Mouse (Mus musculus) liver, embryonic 15.5 days (tissue): Measurements from ENCODE around the gene Notch3. TPM values are rescaled to one million over a fixed set of nuclear protein-coding genes. Genes with fewer than 3 reads are reported as not detected.
"Not testable (repeated sequence)": the region's sequence is repeated elsewhere in the genome, so short reads cannot be mapped to it uniquely, and the experiment has no call there.

Experiments used
- ATAC-seq: fragments of 200-750 bp; cut with Nextera tagmentation; 2 replicates; pipeline ENCODE4 v1.8.0; 2017; ENCODE audit warnings: moderate number of reproducible peaks, mild to moderate bottlenecking, moderate library complexity; ENCODE audit not compliant: insufficient read depth
- H3K27ac ChIP-seq: fragments of 300-500 bp; sonication (generic); replicated peaks from 2 replicates; pipeline ENCODE4 v1.5.1; 2015; ENCODE audit warnings: mild to moderate bottlenecking, inconsistent platforms
- H3K27me3 ChIP-seq: fragments of 300-500 bp; sonication (generic); 2 replicates; pipeline ENCODE4 v1.6.1; 2015; ENCODE audit warnings: mild to moderate bottlenecking, inconsistent platforms
- H3K36me3 ChIP-seq: fragments of 300-500 bp; sonication (generic); replicated peaks from 2 replicates; pipeline ENCODE4 v1.6.1; 2015; ENCODE audit warnings: moderate library complexity, mild to moderate bottlenecking, inconsistent platforms
- H3K4me1 ChIP-seq: fragments of 300-500 bp; sonication (generic); replicated peaks from 2 replicates; pipeline ENCODE4 v1.6.1; 2015; ENCODE audit warnings: inconsistent platforms
- H3K4me2 ChIP-seq: fragments of 300-500 bp; sonication (generic); 2 replicates; pipeline ENCODE4 v1.6.1; 2015; ENCODE audit warnings: moderate library complexity, mild to moderate bottlenecking, inconsistent platforms
- H3K4me3 ChIP-seq: fragments of 300-500 bp; sonication (generic); replicated peaks from 2 replicates; pipeline ENCODE4 v1.5.1; 2015; ENCODE audit warnings: mild to moderate bottlenecking, inconsistent platforms
- H3K9ac ChIP-seq: fragments of 300-500 bp; sonication (generic); 2 replicates; pipeline ENCODE4 v1.6.1; 2015; ENCODE audit warnings: moderate library complexity, mild to moderate bottlenecking, inconsistent platforms
- H3K9me3 ChIP-seq: fragments of 300-500 bp; sonication (generic); replicated peaks from 2 replicates; pipeline ENCODE4 v1.6.1; 2016; ENCODE audit warnings: inconsistent platforms
- WGBS: fragments of 180-500 bp; shearing (Covaris S2); methylation state at CpG from one replicate; pipeline ENCODE4 v1.1.7; 2015; ENCODE audit warnings: mixed read lengths; ENCODE audit not compliant: insufficient replicate concordance; 5-methylcytosine and 5-hydroxymethylcytosine counted together
- polyA plus RNA-seq: library from polyadenylated mRNA; unstranded; fragments of >200 nt; fragmentation: Nextera tagmentation; extraction: Ambion mirVana; gene quantifications from 2 replicates; pipeline ENCODE4 v1.2.1, GENCODE M21; 2015

The Notch3 gene
- polyA plus RNA-seq, 1 experiment from 2014 or later: 0.50 TPM

GRCm38 (mm10) chr17:32132087-32132486, 34.6 kb downstream of the Notch3 start:
- no peaks in the 10 kb centered on the region for H3K36me3 ChIP-seq
- H3K27me3 ChIP-seq: no peaks in the 10 kb centered on the region
- ATAC-seq: no peak
- H3K4me1 ChIP-seq: no peaks in the 10 kb centered on the region
- 81% methylated on average over 11 of the region's 11 CpGs for WGBS
- H3K9ac ChIP-seq: no peak overlapping the region
- H3K4me2 ChIP-seq: no peak overlapping the region
- H3K4me3 ChIP-seq: no peak overlapping the region
- no peaks in the 10 kb centered on the region for H3K9me3 ChIP-seq
- no peak overlapping the region for H3K27ac ChIP-seq

- H3K4me2 ChIP-seq: no peak overlapping the region
- no peaks in the 10 kb centered on the region for H3K9me3 ChIP-seq
- H3K4me3 ChIP-seq: no peak overlapping the region
- no peak overlapping the region for H3K9ac ChIP-seq
- no peak overlapping the region for H3K27ac ChIP-seq
- WGBS: 80% methylated on average over 9 of the region's 9 CpGs
- H3K36me3 ChIP-seq: no peaks in the 10 kb centered on the region
- no peak for ATAC-seq
- no peaks in the 10 kb centered on the region for H3K27me3 ChIP-seq
- no peaks in the 10 kb centered on the region for H3K4me1 ChIP-seq
Observed at GRCm38 (mm10) chr17:32130506-32130905, 36.1 kb downstream of the Notch3 start.

- Histone ChIP-seq H3K27me3 (no peaks in the 10 kb centered on the region), H3K4me1 (peaks cover 7% of the 10 kb centered on the region), H3K4me3 (no peak overlapping the region), H3K4me2 (no peak overlapping the region), H3K9ac (no peak overlapping the region), H3K9me3 (no peaks in the 10 kb centered on the region), H3K36me3 (no peaks in the 10 kb centered on the region), H3K27ac (no peak overlapping the region)
- 78% methylated on average over 2 of the region's 2 CpGs for WGBS
- no peak for ATAC-seq
Observed at GRCm38 (mm10) chr17:32127195-32127594, 39.5 kb downstream of the Notch3 start.

GRCm38 (mm10) chr17:32125407-32125806, 41.2 kb downstream of the Notch3 start:
- Histone ChIP-seq H3K27ac (no peak overlapping the region), H3K9me3 (no peaks in the 10 kb centered on the region), H3K4me2 (no peak overlapping the region), H3K9ac (no peak overlapping the region), H3K4me1 (peaks cover 25% of the 10 kb centered on the region), H3K27me3 (no peaks in the 10 kb centered on the region), H3K4me3 (no peak overlapping the region), H3K36me3 (no peaks in the 10 kb centered on the region)
- WGBS: 68% methylated on average over 3 of the region's 3 CpGs
- ATAC-seq: no peak

GRCm38 (mm10) chr17:32123545-32123944, 43.1 kb downstream of the Notch3 start:
- Histone ChIP-seq H3K27ac (no peak overlapping the region), H3K9me3 (no peaks in the 10 kb centered on the region), H3K4me2 (no peak overlapping the region), H3K4me1 (peaks cover 36% of the 10 kb centered on the region), H3K4me3 (no peak overlapping the region), H3K27me3 (no peaks in the 10 kb centered on the region), H3K9ac (no peak overlapping the region), H3K36me3 (no peaks in the 10 kb centered on the region)
- 47% methylated on average over 4 of the region's 4 CpGs for WGBS
- ATAC-seq: no peak

- no peaks in the 10 kb centered on the region for H3K27me3 ChIP-seq
- no peak overlapping the region for H3K4me3 ChIP-seq
- 63% methylated on average over 14 of the region's 14 CpGs for WGBS
- H3K36me3 ChIP-seq: no peaks in the 10 kb centered on the region
- no peak overlapping the region for H3K27ac ChIP-seq
- H3K4me2 ChIP-seq: no peak overlapping the region
- no peaks in the 10 kb centered on the region for H3K9me3 ChIP-seq
- ATAC-seq: no peak
- no peak overlapping the region for H3K9ac ChIP-seq
- H3K4me1 ChIP-seq: peaks cover 45% of the 10 kb centered on the region
Observed at GRCm38 (mm10) chr17:32122587-32122970, 44.1 kb downstream of the Notch3 start.

- Histone ChIP-seq H3K27me3 (no peaks in the 10 kb centered on the region), H3K9me3 (no peaks in the 10 kb centered on the region), H3K36me3 (no peaks in the 10 kb centered on the region), H3K9ac (no peak overlapping the region), H3K4me1 (peaks cover 51% of the 10 kb centered on the region), H3K4me3 (no peak overlapping the region), H3K27ac (no peak overlapping the region), H3K4me2 (peak overlapping the region; percentile 23; the same call in 1 of the 2 replicates)
- WGBS: 36% methylated on average over 19 of the region's 19 CpGs
- ATAC-seq: no peak
Observed at GRCm38 (mm10) chr17:32121833-32122586, 44.6 kb downstream of the Notch3 start.

- Histone ChIP-seq H3K4me1 (peaks cover 62% of the 10 kb centered on the region), H3K4me2 (no peak overlapping the region), H3K36me3 (no peaks in the 10 kb centered on the region), H3K27me3 (no peaks in the 10 kb centered on the region), H3K9ac (no peak overlapping the region), H3K4me3 (no peak overlapping the region), H3K27ac (0 out of 2 replicates have a peak overlapping the region, but pooled peaks have one; percentile 14), H3K9me3 (no peaks in the 10 kb centered on the region)
- ATAC-seq: no peak
- WGBS: 60% methylated on average over 9 of the region's 9 CpGs
Observed at GRCm38 (mm10) chr17:32120771-32121532, 45.7 kb downstream of the Notch3 start.

- Histone ChIP-seq H3K4me1 (peaks cover 78% of the 10 kb centered on the region), H3K27me3 (no peaks in the 10 kb centered on the region), H3K9me3 (no peaks in the 10 kb centered on the region), H3K36me3 (no peaks in the 10 kb centered on the region), H3K9ac (no peak overlapping the region), H3K4me2 (no peak overlapping the region), H3K4me3 (no peak overlapping the region), H3K27ac (no peak overlapping the region)
- WGBS: 83% methylated on average over 16 of the region's 16 CpGs
- no peak for ATAC-seq
Observed at GRCm38 (mm10) chr17:32119196-32119595, 47.5 kb downstream of the Notch3 start.

GRCm38 (mm10) chr17:32118484-32118883, 48.2 kb downstream of the Notch3 start:
- Histone ChIP-seq H3K27me3 (no peaks in the 10 kb centered on the region), H3K9me3 (no peaks in the 10 kb centered on the region), H3K36me3 (no peaks in the 10 kb centered on the region), H3K9ac (peak overlapping the region; percentile 49), H3K4me1 (peaks cover 85% of the 10 kb centered on the region), H3K27ac (peak overlapping the region; percentile 80), H3K4me3 (peak overlapping the region; percentile 37), H3K4me2 (peak overlapping the region; percentile 72)
- WGBS: 34% methylated on average over 3 of the region's 3 CpGs
- no peak for ATAC-seq

GRCm38 (mm10) chr17:32117872-32118421, 48.7 kb downstream of the Notch3 start:
- H3K9me3 ChIP-seq, H3K36me3 ChIP-seq, H3K27me3 ChIP-seq: not testable (repeated sequence)
- H3K27ac ChIP-seq: peak overlapping the region; percentile 80
- H3K4me2 ChIP-seq: peak overlapping the region; percentile 72
- peak; percentile 80 for ATAC-seq
- H3K4me1 ChIP-seq: peaks cover 90% of the 10 kb centered on the region
- peak overlapping the region; percentile 49 for H3K9ac ChIP-seq
- H3K4me3 ChIP-seq: peak overlapping the region; percentile 37
- 7% methylated on average over 13 of the region's 13 CpGs for WGBS
